Mouse (Mus musculus): ENCODE results near the gene 3100002H09Rik.

- TF ChIP-seq CTCF (IDR thresholded peaks at IDR 0.05; ENCODE audit: low read depth, low read length): no peak
- no peak for TF ChIP-seq POLR2A (IDR thresholded peaks at IDR 0.05; ENCODE audit: extremely low read depth, insufficient read depth, low read length)
These were observed 6.0 kb upstream of the 3100002H09Rik start for GRCm38 (mm10) chr4:124616636-124617035.
